Mouse (Mus musculus) cortical plate, adult 2 months (tissue): ENCODE measurements around the gene BC052040.

Experiments used
- CTCF ChIP-seq: fragments of 200-500 bp; IDR thresholded peaks from 2 replicates; pipeline ENCODE4 v1.5.1; 2011; ENCODE audit warnings: mild to moderate bottlenecking, control low read depth, low read length; ENCODE audit not compliant: insufficient read depth; ENCODE audit errors: extremely low read depth
- POLR2A ChIP-seq: fragments of 200-500 bp; IDR thresholded peaks from 2 replicates; pipeline ENCODE4 v1.6.1; 2011; ENCODE audit warnings: mild to moderate bottlenecking, low read length, control low read depth; ENCODE audit not compliant: insufficient read depth; ENCODE audit errors: extremely low read depth

GRCm38 (mm10) chr2:115785687-115786086 lies 204.2 kb downstream of the BC052040 start:
- TF ChIP-seq CTCF (no peak), POLR2A (no peak)
